Mouse (Mus musculus) erythroblast, embryonic 14.5 days (primary cell): ENCODE results near the gene Rab27a. TPM values are rescaled to one million over a fixed set of nuclear protein-coding genes. Genes with fewer than 3 reads are reported as not detected.
"Not testable (repeated sequence)": the region's sequence is repeated elsewhere in the genome, so short reads cannot be mapped to it uniquely, and the experiment has no call there.

Experiments used
- H3K27me3 ChIP-seq: 2 replicates; pipeline ENCODE4 v1.6.1; 2012; ENCODE audit warnings: inconsistent platforms; ENCODE audit not compliant: control insufficient read depth
- H3K36me3 ChIP-seq: 2 replicates; pipeline ENCODE4 v1.6.1; 2012; ENCODE audit warnings: mild to moderate bottlenecking, inconsistent platforms; ENCODE audit not compliant: control insufficient read depth
- H3K4me1 ChIP-seq: 2 replicates; pipeline ENCODE4 v1.6.1; 2012; ENCODE audit warnings: inconsistent platforms; ENCODE audit not compliant: control insufficient read depth
- H3K4me3 ChIP-seq: replicated peaks from 2 replicates; pipeline ENCODE3; 2012; ENCODE audit warnings: moderate library complexity, mild to moderate bottlenecking, inconsistent platforms
- H3K9me3 ChIP-seq: 2 replicates; pipeline ENCODE4 v1.6.1; 2012; ENCODE audit warnings: low read length, inconsistent platforms, mixed read lengths; ENCODE audit not compliant: control insufficient read depth
- GATA1 ChIP-seq: IDR thresholded peaks from 2 replicates; pipeline ENCODE4 v1.6.1; 2012; ENCODE audit warnings: low read length, inconsistent platforms, mixed read lengths
- TAL1 ChIP-seq: IDR thresholded peaks from 3 replicates; pipeline ENCODE4 v1.6.1; 2012; ENCODE audit warnings: low read length, inconsistent platforms, mixed read lengths
- polyA plus RNA-seq: library from polyadenylated mRNA; stranded (reverse); fragments of >175 nt; gene quantifications from 2 replicates; pipeline ENCODE4 v1.2.3, GENCODE M21; 2012

Gene Rab27a
- polyA plus RNA-seq, 1 experiment: 0.06 TPM

GRCm38 (mm10) chr9:73059224-73059623, 14.6 kb downstream of the Rab27a start:
- TF ChIP-seq GATA1: no peak
- no peak for TF ChIP-seq TAL1
- no peaks in the 10 kb centered on the region for H3K36me3 ChIP-seq

GRCm38 (mm10) chr9:73063621-73064290, 19.1 kb downstream of the Rab27a start:
- TF ChIP-seq GATA1 (no peak), TAL1 (no peak)
- H3K4me1 ChIP-seq: no peaks in the 10 kb centered on the region
- no peaks in the 10 kb centered on the region for H3K27me3 ChIP-seq
- H3K4me3 ChIP-seq: no peak overlapping the region
- H3K9me3 ChIP-seq: no peaks in the 10 kb centered on the region
- H3K36me3 ChIP-seq: no peaks in the 10 kb centered on the region

More at GRCm38 (mm10) chr9:73059224-73059623, 14.6 kb downstream of the Rab27a start:
- Histone ChIP-seq H3K9me3 (no peaks in the 10 kb centered on the region), H3K4me3 (no peak overlapping the region), H3K27me3 (no peaks in the 10 kb centered on the region), H3K4me1 (no peaks in the 10 kb centered on the region)

- H3K9me3 ChIP-seq: no peaks in the 10 kb centered on the region
- H3K4me1 ChIP-seq: no peaks in the 10 kb centered on the region
- TF ChIP-seq TAL1 (no peak), GATA1 (no peak)
- H3K27me3 ChIP-seq: no peaks in the 10 kb centered on the region
- no peak overlapping the region for H3K4me3 ChIP-seq
- H3K36me3 ChIP-seq: no peaks in the 10 kb centered on the region
Measured at GRCm38 (mm10) chr9:73067086-73067485, 22.4 kb downstream of the Rab27a start.

GRCm38 (mm10) chr9:73068230-73068679, 23.6 kb downstream of the Rab27a start:
- H3K4me1 ChIP-seq: no peaks in the 10 kb centered on the region
- TF ChIP-seq TAL1 (no peak), GATA1 (no peak)
- no peaks in the 10 kb centered on the region for H3K9me3 ChIP-seq
- no peaks in the 10 kb centered on the region for H3K36me3 ChIP-seq
- no peak overlapping the region for H3K4me3 ChIP-seq
- H3K27me3 ChIP-seq: no peaks in the 10 kb centered on the region

- no peak overlapping the region for H3K4me3 ChIP-seq
- no peaks in the 10 kb centered on the region for H3K4me1 ChIP-seq
- no peaks in the 10 kb centered on the region for H3K36me3 ChIP-seq
- no peaks in the 10 kb centered on the region for H3K9me3 ChIP-seq
- TF ChIP-seq TAL1 (no peak), GATA1 (no peak)
- no peaks in the 10 kb centered on the region for H3K27me3 ChIP-seq
Measured at GRCm38 (mm10) chr9:73068688-73069087, 24.0 kb downstream of the Rab27a start.

- no peak overlapping the region for H3K4me3 ChIP-seq
- no peaks in the 10 kb centered on the region for H3K27me3 ChIP-seq
- H3K9me3 ChIP-seq: no peaks in the 10 kb centered on the region
- H3K36me3 ChIP-seq: no peaks in the 10 kb centered on the region
- H3K4me1 ChIP-seq: no peaks in the 10 kb centered on the region
- TF ChIP-seq TAL1: no peak
Measured at GRCm38 (mm10) chr9:73070971-73071659, 26.5 kb downstream of the Rab27a start.

GRCm38 (mm10) chr9:73072426-73072825, 27.8 kb downstream of the Rab27a start:
- Histone ChIP-seq H3K27me3 (no peaks in the 10 kb centered on the region), H3K4me1 (no peaks in the 10 kb centered on the region), H3K36me3 (no peaks in the 10 kb centered on the region), H3K4me3 (no peak overlapping the region), H3K9me3 (no peaks in the 10 kb centered on the region)
- TF ChIP-seq GATA1: no peak
- no peak for TF ChIP-seq TAL1

- Histone ChIP-seq H3K36me3 (no peaks in the 10 kb centered on the region), H3K4me1 (no peaks in the 10 kb centered on the region), H3K9me3 (no peaks in the 10 kb centered on the region), H3K4me3 (no peak overlapping the region), H3K27me3 (no peaks in the 10 kb centered on the region)
- TF ChIP-seq GATA1: no peak
- no peak for TF ChIP-seq TAL1
Measured at GRCm38 (mm10) chr9:73073169-73073568, 28.5 kb downstream of the Rab27a start.

- H3K4me3 ChIP-seq, H3K36me3 ChIP-seq, H3K27me3 ChIP-seq, H3K4me1 ChIP-seq, H3K9me3 ChIP-seq: not testable (repeated sequence)
Measured at GRCm38 (mm10) chr9:73079349-73079748, 34.7 kb downstream of the Rab27a start.

GRCm38 (mm10) chr9:73079801-73080325, 35.2 kb downstream of the Rab27a start:
- no peaks in the 10 kb centered on the region for H3K36me3 ChIP-seq
- TF ChIP-seq GATA1: no peak
- TF ChIP-seq TAL1: no peak
- no peaks in the 10 kb centered on the region for H3K4me1 ChIP-seq
- H3K9me3 ChIP-seq: no peaks in the 10 kb centered on the region
- no peaks in the 10 kb centered on the region for H3K27me3 ChIP-seq
- no peak overlapping the region for H3K4me3 ChIP-seq
